Mouse (Mus musculus) ES-E14 (cell line): ENCODE data around the gene Tecr.

Source experiments
- CHD2 ChIP-seq: IDR thresholded peaks from 2 replicates; pipeline ENCODE4 v1.6.1; 2014; ENCODE audit warnings: mild to moderate bottlenecking, low read depth, low read length, inconsistent platforms
- MAFK ChIP-seq: IDR thresholded peaks from 2 replicates; pipeline ENCODE4 v1.6.1; 2014; ENCODE audit warnings: mild to moderate bottlenecking, low read depth, low read length, inconsistent platforms; ENCODE audit not compliant: insufficient read depth
- ZC3H11A ChIP-seq: IDR thresholded peaks from 2 replicates; pipeline ENCODE4 v1.6.1; 2012; ENCODE audit warnings: low read depth, mild to moderate bottlenecking, inconsistent platforms, low read length, borderline replicate concordance
- ZNF384 ChIP-seq: IDR thresholded peaks from 2 replicates; pipeline ENCODE4 v1.6.1; 2012; ENCODE audit warnings: low read depth, low read length, inconsistent platforms

DNA sequence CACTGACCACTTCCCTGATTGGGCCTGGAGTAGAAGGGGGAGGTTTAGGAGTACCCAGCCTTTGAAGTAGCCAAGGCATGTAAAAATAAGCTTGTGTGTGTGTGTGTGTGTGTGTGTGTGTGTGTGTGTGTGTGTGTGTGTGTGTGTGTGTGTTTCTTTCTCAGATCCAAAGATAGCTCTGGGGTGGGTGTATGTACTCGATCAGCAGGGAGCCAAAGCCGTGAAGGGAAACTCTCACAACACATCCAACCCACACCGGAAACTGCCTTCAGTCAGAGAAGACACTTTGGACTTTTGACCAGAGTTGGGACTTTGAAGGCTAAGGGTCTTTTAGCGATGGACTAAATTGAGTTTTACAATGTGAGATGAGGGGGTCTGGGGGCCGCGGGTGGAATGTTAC lies 41.9 kb upstream of the Tecr start:
- TF ChIP-seq CHD2 (no peak), ZNF384 (no peak), ZC3H11A (no peak), MAFK (no peak)
